Mouse (Mus musculus) lung, embryonic 16.5 days (tissue): ENCODE measurements at regions not wholly inside any gene's neighbourhood (a gene's known extent, or its start where the extent isn't known, plus 50 kb on each side); places are given as distances from the start of the nearest gene placed in this dataset.

Experiments
- ATAC-seq: fragments of 200-750 bp; cut with Nextera tagmentation; 2 replicates; pipeline ENCODE4 v1.8.0; 2017; ENCODE audit warnings: low read depth, mild to moderate bottlenecking, moderate library complexity
- H3K27ac ChIP-seq: fragments of 300-500 bp; sonication (generic); 2 replicates; pipeline ENCODE4 v1.5.1; 2014; ENCODE audit warnings: mild to moderate bottlenecking, control low read depth, low read length
- H3K27me3 ChIP-seq: fragments of 300-500 bp; sonication (generic); 2 replicates; pipeline ENCODE4 v1.6.1; 2014; ENCODE audit warnings: low read depth, low read length, mixed read lengths; ENCODE audit not compliant: control insufficient read depth, insufficient read depth
- H3K36me3 ChIP-seq: fragments of 300-500 bp; sonication (generic); 2 replicates; pipeline ENCODE4 v1.6.1; 2014; ENCODE audit warnings: low read length; ENCODE audit not compliant: control insufficient read depth, insufficient read depth
- H3K4me1 ChIP-seq: fragments of 300-500 bp; sonication (generic); replicated peaks from 2 replicates; pipeline ENCODE4 v1.6.1; 2014; ENCODE audit warnings: low read length, mixed read lengths; ENCODE audit not compliant: control insufficient read depth, insufficient read depth
- H3K4me2 ChIP-seq: fragments of 300-500 bp; sonication (generic); 2 replicates; pipeline ENCODE4 v1.6.1; 2014; ENCODE audit warnings: low read depth, low read length, control low read depth
- H3K4me3 ChIP-seq: fragments of 300-500 bp; sonication (generic); 2 replicates; pipeline ENCODE4 v1.5.1; 2014; ENCODE audit warnings: mild to moderate bottlenecking, low read length, control low read depth
- H3K9ac ChIP-seq: fragments of 300-500 bp; sonication (generic); 2 replicates; pipeline ENCODE4 v1.6.1; 2014; ENCODE audit warnings: low read length, control low read depth
- H3K9me3 ChIP-seq: fragments of 300-500 bp; sonication (generic); 2 replicates; pipeline ENCODE4 v1.6.1; 2016; ENCODE audit warnings: low read length; ENCODE audit not compliant: control insufficient read depth
- WGBS: fragments of 180-500 bp; shearing (Covaris S2); extraction: QIAGEN DNeasy Blood & Tissue Kit; methylation state at CpG from one replicate; pipeline ENCODE4 v1.1.7; 2014; 5-methylcytosine and 5-hydroxymethylcytosine counted together

- ATAC-seq: no peak
- no peaks in the 10 kb centered on the region for H3K27me3 ChIP-seq
- no peak overlapping the region for H3K9ac ChIP-seq
- no peak overlapping the region for H3K4me2 ChIP-seq
- H3K9me3 ChIP-seq: no peaks in the 10 kb centered on the region
- H3K36me3 ChIP-seq: no peaks in the 10 kb centered on the region
- H3K4me3 ChIP-seq: no peak overlapping the region
- H3K27ac ChIP-seq: no peak overlapping the region
- WGBS: 73% methylated on average over 8 of the region's 8 CpGs
- no peaks in the 10 kb centered on the region for H3K4me1 ChIP-seq
Measured at GRCm38 (mm10) chr6:47647876-47648275, 52.7 kb upstream of the Ezh2 start.

- H3K4me3 ChIP-seq: no peak overlapping the region
- H3K9ac ChIP-seq: no peak overlapping the region
- ATAC-seq: no peak
- H3K36me3 ChIP-seq: no peaks in the 10 kb centered on the region
- H3K27me3 ChIP-seq: no peaks in the 10 kb centered on the region
- H3K4me2 ChIP-seq: no peak overlapping the region
- 71% methylated on average over 14 of the region's 14 CpGs for WGBS
- H3K4me1 ChIP-seq: no peaks in the 10 kb centered on the region
- no peaks in the 10 kb centered on the region for H3K9me3 ChIP-seq
- no peak overlapping the region for H3K27ac ChIP-seq
Measured at GRCm38 (mm10) chr6:47646731-47647567, 51.8 kb upstream of the Ezh2 start.

DNA sequence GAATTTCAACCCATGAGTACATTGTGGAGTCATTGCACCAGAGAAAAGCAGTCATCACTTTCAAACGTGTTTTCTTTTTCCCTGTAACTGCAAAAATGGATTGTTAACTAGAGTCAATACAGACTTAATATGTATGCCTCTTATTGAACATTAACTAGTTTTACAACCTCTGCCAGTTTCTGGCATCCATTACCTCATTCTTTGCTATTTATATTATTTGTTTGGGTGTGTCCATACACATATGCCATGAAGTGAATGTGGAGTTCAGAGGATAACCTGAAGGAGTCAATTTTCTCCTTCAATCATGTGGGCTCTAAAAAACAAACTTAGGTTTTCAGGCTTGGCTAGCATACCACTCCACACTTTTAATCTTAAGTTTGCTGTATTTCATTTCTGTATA is 50.9 kb upstream of the Ezh2 start:
- H3K4me1 ChIP-seq: no peaks in the 10 kb centered on the region
- 47% methylated on average over 1 of the region's 1 CpGs for WGBS
- no peak overlapping the region for H3K4me2 ChIP-seq
- no peak overlapping the region for H3K4me3 ChIP-seq
- no peak overlapping the region for H3K9ac ChIP-seq
- no peaks in the 10 kb centered on the region for H3K9me3 ChIP-seq
- no peak for ATAC-seq
- no peaks in the 10 kb centered on the region for H3K27me3 ChIP-seq
- H3K36me3 ChIP-seq: no peaks in the 10 kb centered on the region
- no peak overlapping the region for H3K27ac ChIP-seq
